Mouse (Mus musculus) limb, embryonic 11.5 days (tissue): ENCODE data around the gene Zswim1. TPM values are rescaled to one million over a fixed set of nuclear protein-coding genes. Genes with fewer than 3 reads are reported as not detected.
A peak's percentile ranks its signal among the peaks of the same experiment; 100 is the strongest.

Experiments
- ATAC-seq: fragments of 200-750 bp; cut with Nextera tagmentation; 2 replicates; pipeline ENCODE4 v1.8.0; 2017; ENCODE audit warnings: low read depth; ENCODE audit not compliant: insufficient number of reproducible peaks, low FRiP score, low TSS enrichment
- DNase-seq: peaks from one replicate; pipeline ENCODE4 v3.0.0-alpha.2; 2015; ENCODE audit warnings: low spot score
- H3K27ac ChIP-seq: fragments of 300-500 bp; sonication (generic); replicated peaks from 2 replicates; pipeline ENCODE4 v1.5.1; 2014; ENCODE audit warnings: low read depth, mild to moderate bottlenecking, low read length
- H3K27me3 ChIP-seq: fragments of 300-500 bp; sonication (generic); 2 replicates; pipeline ENCODE4 v1.6.1; 2014; ENCODE audit warnings: mild to moderate bottlenecking, low read length, mixed read lengths; ENCODE audit not compliant: control insufficient read depth, insufficient read depth
- H3K36me3 ChIP-seq: fragments of 300-500 bp; sonication (generic); 2 replicates; pipeline ENCODE4 v1.6.1; 2014; ENCODE audit warnings: mild to moderate bottlenecking, low read length, moderate library complexity, mixed read lengths; ENCODE audit not compliant: control insufficient read depth, insufficient read depth
- H3K4me1 ChIP-seq: fragments of 300-500 bp; sonication (generic); 2 replicates; pipeline ENCODE4 v1.6.1; 2014; ENCODE audit warnings: low read length, mixed read lengths; ENCODE audit not compliant: control insufficient read depth, insufficient read depth
- H3K4me2 ChIP-seq: fragments of 300-500 bp; sonication (generic); 2 replicates; pipeline ENCODE4 v1.6.1; 2014; ENCODE audit warnings: low read depth, mild to moderate bottlenecking, moderate library complexity; ENCODE audit not compliant: severe bottlenecking
- H3K4me3 ChIP-seq: fragments of 300-500 bp; sonication (generic); 2 replicates; pipeline ENCODE4 v1.5.1; 2014; ENCODE audit warnings: low read depth, low read length
- H3K9ac ChIP-seq: fragments of 300-500 bp; sonication (generic); 2 replicates; pipeline ENCODE4 v1.6.1; 2014; ENCODE audit warnings: mild to moderate bottlenecking, low read length
- H3K9me3 ChIP-seq: fragments of 300-500 bp; sonication (generic); 2 replicates; pipeline ENCODE4 v1.6.1; 2016; ENCODE audit warnings: low read length; ENCODE audit not compliant: control insufficient read depth
- WGBS: fragments of 180-500 bp; shearing (Covaris S2); extraction: QIAGEN DNeasy Blood & Tissue Kit; methylation state at CpG from one replicate; pipeline ENCODE4 v1.1.7; 2014; 5-methylcytosine and 5-hydroxymethylcytosine counted together
- polyA plus RNA-seq: library from polyadenylated mRNA; unstranded; fragments of >200 nt; fragmentation: Nextera tagmentation; extraction: Ambion mirVana; gene quantifications from 2 replicates; pipeline ENCODE4 v1.2.1, GENCODE M21; 2014

Zswim1 gene
- polyA plus RNA-seq, 1 experiment from 2014 or later = 22.3 TPM

DNA sequence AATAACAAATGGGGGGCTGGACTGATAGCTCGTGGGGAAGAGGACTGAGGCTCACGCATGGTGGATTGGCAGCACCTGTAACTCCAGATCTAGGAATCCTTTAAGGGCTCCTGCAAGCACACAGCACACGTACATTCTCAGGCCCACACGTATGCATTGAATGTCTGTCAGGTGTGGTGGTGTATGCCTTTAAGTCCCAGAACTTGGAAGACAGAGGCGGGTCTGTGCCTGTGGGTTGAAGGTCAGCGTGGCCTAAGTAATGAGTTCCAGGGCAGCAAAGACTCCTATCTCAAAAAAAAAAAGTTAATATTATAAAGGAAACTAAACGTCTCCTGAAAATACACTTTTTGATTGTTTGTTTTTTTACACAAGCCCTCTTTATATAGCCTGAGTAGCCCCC lies 15.9 kb upstream of the Zswim1 start:
- no peaks in the 10 kb centered on the region for H3K36me3 ChIP-seq
- WGBS = 82% methylated on average over 7 of the region's 7 CpGs
- H3K27ac ChIP-seq = no peak overlapping the region
- DNase-seq (no peak), ATAC-seq (no peak)
- H3K4me3 ChIP-seq = no peak overlapping the region
- no peaks in the 10 kb centered on the region for H3K27me3 ChIP-seq
- no peak overlapping the region for H3K4me2 ChIP-seq
- H3K9me3 ChIP-seq = no peaks in the 10 kb centered on the region
- H3K4me1 ChIP-seq = peaks cover 4% of the 10 kb centered on the region
- no peak overlapping the region for H3K9ac ChIP-seq

DNA sequence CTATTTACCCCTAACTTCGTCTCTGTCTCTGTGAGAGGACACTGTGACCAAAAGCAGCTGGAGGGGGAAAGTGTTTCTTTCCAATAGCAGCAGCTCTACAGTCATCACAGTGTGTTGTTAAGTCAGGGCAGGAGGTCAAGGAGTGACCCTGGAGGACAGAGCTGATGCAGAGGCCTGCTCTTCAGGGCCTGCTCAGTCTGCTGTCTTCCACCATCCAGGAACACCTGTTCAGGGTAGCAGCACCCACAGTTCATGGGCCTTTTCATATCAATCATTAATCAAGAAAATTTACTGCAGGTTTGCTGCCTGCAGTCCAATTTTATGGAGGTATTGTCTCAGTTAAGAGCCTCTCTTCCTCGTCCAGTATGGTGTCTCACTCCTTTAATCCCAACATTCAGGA lies 8.9 kb upstream of the Zswim1 start:
- DNase-seq (no peak), ATAC-seq (no peak)
- Histone ChIP-seq H3K36me3 (no peaks in the 10 kb centered on the region), H3K4me3 (no peak overlapping the region), H3K9ac (no peak overlapping the region), H3K27me3 (no peaks in the 10 kb centered on the region), H3K27ac (no peak overlapping the region), H3K4me2 (no peak overlapping the region), H3K4me1 (no peaks in the 10 kb centered on the region), H3K9me3 (no peaks in the 10 kb centered on the region)
- WGBS = 74% methylated on average over 2 of the region's 2 CpGs

- no peak overlapping the region for H3K27ac ChIP-seq
- no peak overlapping the region for H3K4me2 ChIP-seq
- peaks cover 1% of the 10 kb centered on the region; the same call in 1 of the 2 replicates for H3K36me3 ChIP-seq
- 86% methylated on average over 5 of the region's 5 CpGs for WGBS
- ATAC-seq = no peak
- no peak for DNase-seq
- no peak overlapping the region for H3K4me3 ChIP-seq
- H3K27me3 ChIP-seq = no peaks in the 10 kb centered on the region
- H3K9ac ChIP-seq = no peak overlapping the region
- H3K4me1 ChIP-seq = no peaks in the 10 kb centered on the region
- H3K9me3 ChIP-seq = no peaks in the 10 kb centered on the region
Measured at GRCm38 (mm10) chr2:164815348-164815747, 7.1 kb upstream of the Zswim1 start.

DNA sequence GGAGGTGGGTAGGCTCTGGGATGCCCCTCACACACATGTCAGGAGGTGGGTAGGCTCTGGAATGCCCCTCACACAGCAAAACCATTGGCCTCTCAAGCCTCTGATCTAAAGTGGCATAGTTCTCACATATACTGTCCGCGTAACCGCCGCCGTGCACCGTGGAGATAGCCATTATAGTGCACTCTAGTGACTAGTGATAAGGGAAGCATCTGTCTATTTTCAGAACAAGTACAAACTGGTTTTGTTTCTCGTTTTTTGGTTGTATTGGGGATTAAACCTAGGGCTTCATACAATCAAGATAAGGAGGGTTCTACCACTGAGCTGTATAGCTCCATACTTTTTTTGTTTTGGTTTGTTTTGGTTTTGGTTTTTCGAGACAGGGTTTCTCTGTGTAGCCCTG lies 6.7 kb upstream of the Zswim1 start:
- 93% methylated on average over 8 of the region's 8 CpGs for WGBS
- no peaks in the 10 kb centered on the region for H3K9me3 ChIP-seq
- H3K4me3 ChIP-seq = no peak overlapping the region
- peaks cover 4% of the 10 kb centered on the region; the same call in 1 of the 2 replicates for H3K36me3 ChIP-seq
- no peaks in the 10 kb centered on the region for H3K4me1 ChIP-seq
- H3K27ac ChIP-seq = no peak overlapping the region
- no peak for DNase-seq
- no peak for ATAC-seq
- no peak overlapping the region for H3K4me2 ChIP-seq
- H3K27me3 ChIP-seq = no peaks in the 10 kb centered on the region
- no peak overlapping the region for H3K9ac ChIP-seq

- Histone ChIP-seq H3K36me3 (peaks cover 4% of the 10 kb centered on the region; the same call in 1 of the 2 replicates), H3K4me3 (no peak overlapping the region), H3K4me1 (no peaks in the 10 kb centered on the region), H3K9me3 (no peaks in the 10 kb centered on the region), H3K9ac (no peak overlapping the region), H3K4me2 (no peak overlapping the region), H3K27me3 (no peaks in the 10 kb centered on the region), H3K27ac (no peak overlapping the region)
- ATAC-seq (no peak), DNase-seq (no peak)
- 93% methylated on average over 6 of the region's 6 CpGs for WGBS
Measured at GRCm38 (mm10) chr2:164817206-164817605, 5.3 kb upstream of the Zswim1 start.

GRCm38 (mm10) chr2:164817703-164818102 lies 4.8 kb upstream of the Zswim1 start:
- Histone ChIP-seq H3K9ac (no peak overlapping the region), H3K4me1 (no peaks in the 10 kb centered on the region), H3K4me2 (no peak overlapping the region), H3K36me3 (peaks cover 4% of the 10 kb centered on the region; the same call in 1 of the 2 replicates), H3K27me3 (no peaks in the 10 kb centered on the region), H3K4me3 (no peak overlapping the region), H3K27ac (no peak overlapping the region), H3K9me3 (no peaks in the 10 kb centered on the region)
- ATAC-seq = no peak
- no peak for DNase-seq
- WGBS = 82% methylated on average over 5 of the region's 5 CpGs

GRCm38 (mm10) chr2:164821060-164821459 lies 1.4 kb upstream of the Zswim1 start:
- no peaks in the 10 kb centered on the region for H3K9me3 ChIP-seq
- H3K27ac ChIP-seq = no peak overlapping the region
- WGBS = 86% methylated on average over 6 of the region's 6 CpGs
- peaks cover 10% of the 10 kb centered on the region; the same call in 1 of the 2 replicates for H3K36me3 ChIP-seq
- no peak overlapping the region for H3K4me2 ChIP-seq
- no peak overlapping the region for H3K4me3 ChIP-seq
- ATAC-seq = no peak
- no peak overlapping the region for H3K9ac ChIP-seq
- DNase-seq = no peak
- no peaks in the 10 kb centered on the region for H3K27me3 ChIP-seq
- H3K4me1 ChIP-seq = 0 out of 2 replicates have a peak, but pooled peaks cover 2% of the 10 kb centered on the region

DNA sequence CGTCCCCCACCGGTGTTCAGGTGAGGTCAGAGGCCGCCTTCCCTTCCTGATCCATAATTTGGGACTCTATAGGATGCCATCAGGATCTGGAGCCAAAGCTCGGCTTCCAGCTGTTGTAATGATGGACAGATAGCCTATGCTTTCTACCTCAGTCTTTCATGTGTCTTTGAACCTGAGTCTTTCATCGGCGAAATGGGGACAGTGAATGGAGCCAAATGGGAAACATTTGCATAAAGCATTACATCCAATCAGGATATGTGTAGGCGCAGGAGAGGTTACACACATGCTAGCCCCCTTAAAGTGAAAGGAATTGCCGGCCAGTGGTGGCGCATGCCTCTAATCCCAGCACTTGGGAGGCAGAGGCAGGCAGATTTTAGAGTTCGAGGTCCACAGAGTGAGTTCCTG lies 697 bp downstream of the Zswim1 start:
- H3K9ac ChIP-seq = peak overlapping the region; percentile 60
- no peaks in the 10 kb centered on the region for H3K9me3 ChIP-seq
- 3% methylated on average over 10 of the region's 10 CpGs for WGBS
- H3K4me3 ChIP-seq = peak overlapping the region; percentile 64
- H3K27ac ChIP-seq = 0 out of 2 replicates have a peak overlapping the region, but pooled peaks have one; percentile 23
- DNase-seq (peak; percentile 55), ATAC-seq (peak; percentile 56)
- peak overlapping the region; percentile 54 for H3K4me2 ChIP-seq
- 0 out of 2 replicates have a peak, but pooled peaks cover 2% of the 10 kb centered on the region for H3K4me1 ChIP-seq
- no peaks in the 10 kb centered on the region for H3K27me3 ChIP-seq
- peaks cover 18% of the 10 kb centered on the region; the same call in 1 of the 2 replicates for H3K36me3 ChIP-seq

- Histone ChIP-seq H3K4me2 (no peak overlapping the region), H3K9me3 (no peaks in the 10 kb centered on the region), H3K4me3 (no peak overlapping the region), H3K9ac (no peak overlapping the region), H3K4me1 (0 out of 2 replicates have a peak, but pooled peaks cover 2% of the 10 kb centered on the region), H3K27me3 (no peaks in the 10 kb centered on the region), H3K36me3 (peaks cover 18% of the 10 kb centered on the region; the same call in 1 of the 2 replicates), H3K27ac (no peak overlapping the region)
- ATAC-seq (no peak), DNase-seq (no peak)
- WGBS = 96% methylated on average over 4 of the region's 4 CpGs
Measured at GRCm38 (mm10) chr2:164823969-164824368, 1.5 kb downstream of the Zswim1 start.
